Mouse (Mus musculus): Measurements from ENCODE around the gene Ubash3a. TPM values are rescaled to one million over a fixed set of nuclear protein-coding genes. Genes with fewer than 3 reads are reported as not detected.

Ubash3a gene
- polyA plus RNA-seq, 1 experiment from 2014 or later = 0.50 TPM

- Histone ChIP-seq H3K4me2 (ENCODE audit: low read length) (no peak overlapping the region), H3K4me3 (ENCODE audit: control insufficient read depth in 1 of 2, insufficient read depth in 1 of 2, low read depth in 1 of 2, low read length in 2 of 2) (no peak overlapping the region), H3K9ac (ENCODE audit: low read length) (no peak overlapping the region), H3K27me3 (ENCODE audit: control insufficient read depth, insufficient read depth, low read length) (no peaks in the 10 kb centered on the region), H3K36me3 (ENCODE audit: control insufficient read depth, insufficient read depth, low read length) (no peaks in the 10 kb centered on the region), H3K9me3 (ENCODE audit: control insufficient read depth, low read length) (no peaks in the 10 kb centered on the region), H3K27ac (replicated peaks in 1 of 2; ENCODE audit: control insufficient read depth in 1 of 2, insufficient read depth in 1 of 2, low read depth in 2 of 2, low read length in 2 of 2) (no peak overlapping the region), H3K4me1 (ENCODE audit: control insufficient read depth in 2 of 2, insufficient read depth in 2 of 2, low read length in 2 of 2) (no peaks in the 10 kb centered on the region)
- no peak for ATAC-seq (ENCODE audit: insufficient number of reproducible peaks, insufficient read depth, low FRiP score, low read depth)
- WGBS = 83% methylated on average over 4 of the region's 4 CpGs
Observed at GRCm38 (mm10) chr17:31181490-31181889, 26.2 kb upstream of the Ubash3a start.

GRCm38 (mm10) chr17:31183180-31183974 is 24.3 kb upstream of the Ubash3a start:
- ATAC-seq (ENCODE audit: insufficient number of reproducible peaks, insufficient read depth, low FRiP score, low read depth) = no peak
- H3K27ac ChIP-seq (replicated peaks in 1 of 2; ENCODE audit: control insufficient read depth in 1 of 2, insufficient read depth in 1 of 2, low read depth in 2 of 2, low read length in 2 of 2) = no peak overlapping the region
- no peak overlapping the region for H3K4me2 ChIP-seq (ENCODE audit: low read length)
- H3K27me3 ChIP-seq (ENCODE audit: control insufficient read depth, insufficient read depth, low read length) = no peaks in the 10 kb centered on the region
- no peak overlapping the region for H3K4me3 ChIP-seq (ENCODE audit: control insufficient read depth in 1 of 2, insufficient read depth in 1 of 2, low read depth in 1 of 2, low read length in 2 of 2)
- 62% methylated on average over 12 of the region's 12 CpGs for WGBS
- no peaks in the 10 kb centered on the region for H3K4me1 ChIP-seq (ENCODE audit: control insufficient read depth in 2 of 2, insufficient read depth in 2 of 2, low read length in 2 of 2)
- H3K36me3 ChIP-seq (ENCODE audit: control insufficient read depth, insufficient read depth, low read length) = no peaks in the 10 kb centered on the region
- 0 out of 2 replicates have a peak, but pooled peaks cover 3% of the 10 kb centered on the region for H3K9me3 ChIP-seq (ENCODE audit: control insufficient read depth, low read length)
- H3K9ac ChIP-seq (ENCODE audit: low read length) = no peak overlapping the region

- Histone ChIP-seq H3K27ac (replicated peaks in 1 of 2; ENCODE audit: control insufficient read depth in 1 of 2, insufficient read depth in 1 of 2, low read depth in 2 of 2, low read length in 2 of 2) (no peak overlapping the region), H3K36me3 (ENCODE audit: control insufficient read depth, insufficient read depth, low read length) (no peaks in the 10 kb centered on the region), H3K27me3 (ENCODE audit: control insufficient read depth, insufficient read depth, low read length) (no peaks in the 10 kb centered on the region), H3K4me2 (ENCODE audit: low read length) (no peak overlapping the region), H3K4me3 (ENCODE audit: control insufficient read depth in 1 of 2, insufficient read depth in 1 of 2, low read depth in 1 of 2, low read length in 2 of 2) (no peak overlapping the region), H3K9ac (ENCODE audit: low read length) (no peak overlapping the region), H3K4me1 (ENCODE audit: control insufficient read depth in 2 of 2, insufficient read depth in 2 of 2, low read length in 2 of 2) (no peaks in the 10 kb centered on the region), H3K9me3 (ENCODE audit: control insufficient read depth, low read length) (0 out of 2 replicates have a peak, but pooled peaks cover 3% of the 10 kb centered on the region)
- 71% methylated on average over 12 of the region's 12 CpGs for WGBS
- ATAC-seq (ENCODE audit: insufficient number of reproducible peaks, insufficient read depth, low FRiP score, low read depth) = no peak
Observed at GRCm38 (mm10) chr17:31184269-31184990, 23.2 kb upstream of the Ubash3a start.

- Histone ChIP-seq H3K9me3 (ENCODE audit: control insufficient read depth, low read length) (0 out of 2 replicates have a peak, but pooled peaks cover 3% of the 10 kb centered on the region), H3K27ac (replicated peaks in 1 of 2; ENCODE audit: control insufficient read depth in 1 of 2, insufficient read depth in 1 of 2, low read depth in 2 of 2, low read length in 2 of 2) (no peak overlapping the region), H3K27me3 (ENCODE audit: control insufficient read depth, insufficient read depth, low read length) (no peaks in the 10 kb centered on the region), H3K4me2 (ENCODE audit: low read length) (no peak overlapping the region), H3K4me3 (ENCODE audit: control insufficient read depth in 1 of 2, insufficient read depth in 1 of 2, low read depth in 1 of 2, low read length in 2 of 2) (no peak overlapping the region), H3K9ac (ENCODE audit: low read length) (no peak overlapping the region), H3K36me3 (ENCODE audit: control insufficient read depth, insufficient read depth, low read length) (no peaks in the 10 kb centered on the region), H3K4me1 (ENCODE audit: control insufficient read depth in 2 of 2, insufficient read depth in 2 of 2, low read length in 2 of 2) (no peaks in the 10 kb centered on the region)
- no peak for ATAC-seq (ENCODE audit: insufficient number of reproducible peaks, insufficient read depth, low FRiP score, low read depth)
- WGBS = 18% methylated on average over 4 of the region's 4 CpGs
Observed at GRCm38 (mm10) chr17:31187370-31187769, 20.3 kb upstream of the Ubash3a start.

- H3K4me1 ChIP-seq (ENCODE audit: control insufficient read depth in 2 of 2, insufficient read depth in 2 of 2, low read length in 2 of 2) = no peaks in the 10 kb centered on the region
Observed at GRCm38 (mm10) chr17:31191825-31192224, 15.8 kb upstream of the Ubash3a start.

GRCm38 (mm10) chr17:31192663-31193062 is 15.0 kb upstream of the Ubash3a start:
- ATAC-seq (ENCODE audit: insufficient number of reproducible peaks, insufficient read depth, low FRiP score, low read depth) = no peak
- Histone ChIP-seq H3K27ac (replicated peaks in 1 of 2; ENCODE audit: control insufficient read depth in 1 of 2, insufficient read depth in 1 of 2, low read depth in 2 of 2, low read length in 2 of 2) (no peak overlapping the region), H3K4me2 (ENCODE audit: low read length) (no peak overlapping the region), H3K27me3 (ENCODE audit: control insufficient read depth, insufficient read depth, low read length) (no peaks in the 10 kb centered on the region), H3K36me3 (ENCODE audit: control insufficient read depth, insufficient read depth, low read length) (no peaks in the 10 kb centered on the region), H3K9ac (ENCODE audit: low read length) (no peak overlapping the region), H3K9me3 (ENCODE audit: control insufficient read depth, low read length) (no peaks in the 10 kb centered on the region), H3K4me3 (ENCODE audit: control insufficient read depth in 1 of 2, insufficient read depth in 1 of 2, low read depth in 1 of 2, low read length in 2 of 2) (no peak overlapping the region), H3K4me1 (ENCODE audit: control insufficient read depth in 2 of 2, insufficient read depth in 2 of 2, low read length in 2 of 2) (no peaks in the 10 kb centered on the region)
- WGBS = 60% methylated on average over 2 of the region's 2 CpGs

More at GRCm38 (mm10) chr17:31191825-31192224, 15.8 kb upstream of the Ubash3a start:
- no peak overlapping the region for H3K27ac ChIP-seq (replicated peaks in 1 of 2; ENCODE audit: control insufficient read depth in 1 of 2, insufficient read depth in 1 of 2, low read depth in 2 of 2, low read length in 2 of 2)
- H3K4me3 ChIP-seq (ENCODE audit: control insufficient read depth in 1 of 2, insufficient read depth in 1 of 2, low read depth in 1 of 2, low read length in 2 of 2) = no peak overlapping the region
- H3K4me2 ChIP-seq (ENCODE audit: low read length) = no peak overlapping the region
- H3K27me3 ChIP-seq (ENCODE audit: control insufficient read depth, insufficient read depth, low read length) = no peaks in the 10 kb centered on the region
- H3K9me3 ChIP-seq (ENCODE audit: control insufficient read depth, low read length) = 0 out of 2 replicates have a peak, but pooled peaks cover 1% of the 10 kb centered on the region
- no peak for ATAC-seq (ENCODE audit: insufficient number of reproducible peaks, insufficient read depth, low FRiP score, low read depth)
- no peak overlapping the region for H3K9ac ChIP-seq (ENCODE audit: low read length)
- 77% methylated on average over 8 of the region's 8 CpGs for WGBS
- H3K36me3 ChIP-seq (ENCODE audit: control insufficient read depth, insufficient read depth, low read length) = no peaks in the 10 kb centered on the region

GRCm38 (mm10) chr17:31193360-31193759 is 14.3 kb upstream of the Ubash3a start:
- Histone ChIP-seq H3K9me3 (ENCODE audit: control insufficient read depth, low read length) (no peaks in the 10 kb centered on the region), H3K4me3 (ENCODE audit: control insufficient read depth in 1 of 2, insufficient read depth in 1 of 2, low read depth in 1 of 2, low read length in 2 of 2) (no peak overlapping the region), H3K4me1 (ENCODE audit: control insufficient read depth in 2 of 2, insufficient read depth in 2 of 2, low read length in 2 of 2) (no peaks in the 10 kb centered on the region), H3K36me3 (ENCODE audit: control insufficient read depth, insufficient read depth, low read length) (no peaks in the 10 kb centered on the region), H3K27me3 (ENCODE audit: control insufficient read depth, insufficient read depth, low read length) (no peaks in the 10 kb centered on the region), H3K27ac (replicated peaks in 1 of 2; ENCODE audit: control insufficient read depth in 1 of 2, insufficient read depth in 1 of 2, low read depth in 2 of 2, low read length in 2 of 2) (no peak overlapping the region), H3K9ac (ENCODE audit: low read length) (no peak overlapping the region), H3K4me2 (ENCODE audit: low read length) (no peak overlapping the region)
- ATAC-seq (ENCODE audit: insufficient number of reproducible peaks, insufficient read depth, low FRiP score, low read depth) = no peak
- 83% methylated on average over 9 of the region's 9 CpGs for WGBS
